ENCODE assay signal across 10 mouse cellular contexts in genomic region chrX:105864367-105864766, GRCm38 (mm10).
A peak's percentile ranks its signal among the peaks of the same experiment; 100 is the strongest.
DNase-seq lines count a peak whose midpoint lies in the region; ATAC-seq and TF ChIP-seq lines count a peak whose summit lies in the region.
"Had no signal": no experiment of that assay in that cellular context is flagged by ENCODE, and none has a peak within 500 bp of the region (broad histone marks: within the 10 kb centered on the region; RNA-seq: fewer than 3 reads in every experiment).

No protein-coding gene starts in this region.

- H3K27ac ChIP-seq in intestine, postnatal 0 days (ENCODE audit: low read depth, low read length), result no peak overlapping the region
- H3K27ac ChIP-seq in intestine, embryonic 15.5 days, result no peak overlapping the region
- H3K27ac ChIP-seq in ES-Bruce4 (ENCODE audit: insufficient read depth, low read length), result no peak overlapping the region
- H3K27ac ChIP-seq in liver, embryonic 11.5 days (ENCODE audit: low read depth, low read length), result no peak overlapping the region
- H3K27ac ChIP-seq: lung, embryonic 15.5 days; stomach, embryonic 15.5 days had no signal

- H3K4me1 ChIP-seq in intestine, postnatal 0 days (replicated peaks; ENCODE audit: control insufficient read depth, insufficient read depth, low read length), result no peaks in the 10 kb centered on the region
- H3K4me1 ChIP-seq in intestine, embryonic 15.5 days (replicated peaks), result no peaks in the 10 kb centered on the region
- H3K4me1 ChIP-seq in ES-Bruce4 (ENCODE audit: control insufficient read depth, insufficient read depth, low read length), result no peaks in the 10 kb centered on the region
- H3K4me1 ChIP-seq in liver, embryonic 11.5 days (replicated peaks; ENCODE audit: control insufficient read depth, insufficient read depth, low read length), result no peaks in the 10 kb centered on the region
- H3K4me1 ChIP-seq: lung, embryonic 15.5 days; stomach, embryonic 15.5 days had no signal

- H3K9me3 ChIP-seq in intestine, postnatal 0 days (ENCODE audit: control insufficient read depth), result no peaks in the 10 kb centered on the region
- H3K9me3 ChIP-seq in intestine, embryonic 15.5 days, result no peaks in the 10 kb centered on the region
- no peaks in the 10 kb centered on the region for H3K9me3 ChIP-seq in ES-Bruce4 (replicated peaks; ENCODE audit: control insufficient read depth, insufficient read depth, low read length, poor library complexity, severe bottlenecking)
- H3K9me3 ChIP-seq in liver, embryonic 11.5 days (ENCODE audit: control insufficient read depth, low read length), result no peaks in the 10 kb centered on the region
- H3K9me3 ChIP-seq: lung, embryonic 15.5 days; stomach, embryonic 15.5 days had no signal

- TF ChIP-seq EP300 in ES-Bruce4 (IDR thresholded peaks at IDR 0.05; ENCODE audit: insufficient read depth, low read depth, low read length), result no peak

- H3K4me2 ChIP-seq in intestine, postnatal 0 days (replicated peaks; ENCODE audit: low read depth), result no peak overlapping the region
- H3K4me2 ChIP-seq in intestine, embryonic 15.5 days (replicated peaks), result no peak overlapping the region
- H3K4me2 ChIP-seq in liver, embryonic 11.5 days, result no peak overlapping the region
- H3K4me2 ChIP-seq: lung, embryonic 15.5 days; stomach, embryonic 15.5 days had no signal

- peak; percentile 36 for DNase-seq in brain, adult 2 months (ENCODE audit: low read depth, low spot score)
- DNase-seq in liver, embryonic 11.5 days (ENCODE audit: low spot score), result peak; percentile 30
- DNase-seq in thymus, postnatal 4 days, result peak; percentile 28
- DNase-seq in yolk sac, embryonic 10.5 days (ENCODE audit: low spot score), result no peak
- no peak for DNase-seq in left cerebral cortex, adult 8-10 months (ENCODE audit: low spot score in 2 of 2)

- no peak for ATAC-seq in intestine, postnatal 0 days
- no peak for ATAC-seq in intestine, embryonic 15.5 days
- ATAC-seq in liver, embryonic 11.5 days (replicated peaks; ENCODE audit: low FRiP score), result no peak

- TF ChIP-seq POLR2A in ES-Bruce4 (IDR thresholded peaks at IDR 0.05; ENCODE audit: insufficient read depth, low read length), result no peak

- no peak overlapping the region for H3K4me3 ChIP-seq in intestine, postnatal 0 days (ENCODE audit: low read depth, low read length)
- no peak overlapping the region for H3K4me3 ChIP-seq in intestine, embryonic 15.5 days (replicated peaks)
- no peak overlapping the region for H3K4me3 ChIP-seq in ES-Bruce4 (ENCODE audit: low read depth, low read length)
- H3K4me3 ChIP-seq in liver, embryonic 11.5 days (ENCODE audit: low read depth, low read length), result no peak overlapping the region
- H3K4me3 ChIP-seq: lung, embryonic 15.5 days; stomach, embryonic 15.5 days had no signal

- H3K9ac ChIP-seq in intestine, postnatal 0 days (ENCODE audit: low read depth, low read length), result no peak overlapping the region
- H3K9ac ChIP-seq in intestine, embryonic 15.5 days, result no peak overlapping the region
- no peak overlapping the region for H3K9ac ChIP-seq in ES-Bruce4 (ENCODE audit: low read depth, poor library complexity, severe bottlenecking)
- no peak overlapping the region for H3K9ac ChIP-seq in liver, embryonic 11.5 days (ENCODE audit: low read depth, low read length)
- H3K9ac ChIP-seq: lung, embryonic 15.5 days; stomach, embryonic 15.5 days had no signal

- WGBS in intestine, postnatal 0 days, result 79% methylated on average over 5 of the region's 5 CpGs
- 81% methylated on average over 5 of the region's 5 CpGs for WGBS in intestine, embryonic 15.5 days
- WGBS in liver, embryonic 11.5 days, result 81% methylated on average over 5 of the region's 5 CpGs

- no peaks in the 10 kb centered on the region for H3K27me3 ChIP-seq in intestine, postnatal 0 days (replicated peaks; ENCODE audit: control insufficient read depth, insufficient read depth, low read length)
- no peaks in the 10 kb centered on the region for H3K27me3 ChIP-seq in intestine, embryonic 15.5 days (replicated peaks)
- no peaks in the 10 kb centered on the region for H3K27me3 ChIP-seq in ES-Bruce4 (ENCODE audit: control insufficient read depth, insufficient read depth, low read length, poor library complexity, severe bottlenecking)
- H3K27me3 ChIP-seq in liver, embryonic 11.5 days (replicated peaks; ENCODE audit: control insufficient read depth, insufficient read depth, low read length), result no peaks in the 10 kb centered on the region
- H3K27me3 ChIP-seq: lung, embryonic 15.5 days; stomach, embryonic 15.5 days had no signal

- no peaks in the 10 kb centered on the region for H3K36me3 ChIP-seq in intestine, postnatal 0 days (ENCODE audit: control insufficient read depth, insufficient read depth)
- no peaks in the 10 kb centered on the region for H3K36me3 ChIP-seq in intestine, embryonic 15.5 days
- peaks cover 7% of the 10 kb centered on the region; the same call in 1 of the 2 replicates for H3K36me3 ChIP-seq in ES-Bruce4 (ENCODE audit: control insufficient read depth, insufficient read depth, low read length, poor library complexity, severe bottlenecking)
- H3K36me3 ChIP-seq in liver, embryonic 11.5 days (ENCODE audit: control insufficient read depth, insufficient read depth, low read length), result no peaks in the 10 kb centered on the region
- H3K36me3 ChIP-seq: lung, embryonic 15.5 days; stomach, embryonic 15.5 days had no signal

- peak; percentile 63 for TF ChIP-seq CTCF in intestine, postnatal 0 days (IDR thresholded peaks at IDR 0.05; ENCODE audit: low read depth)
- TF ChIP-seq CTCF in ES-Bruce4 (IDR thresholded peaks at IDR 0.05; ENCODE audit: low read depth, low read length), result peak; percentile 50

Comparison
In these comparisons a context has a peak if more than half of its experiments do, and no peak if none do; other contexts are left out.
1. DNase-seq: peak in brain, adult 2 months (single experiment), liver, embryonic 11.5 days (single experiment) and thymus, postnatal 4 days (single experiment); none in yolk sac, embryonic 10.5 days (single experiment) and left cerebral cortex, adult 8-10 months (0 of 2).